Mouse (Mus musculus): Measurements from ENCODE around the gene Mbd3l2.
A peak's percentile ranks its signal among the peaks of the same experiment; 100 is the strongest.
"Not testable (repeated sequence)": the region's sequence is repeated elsewhere in the genome, so short reads cannot be mapped to it uniquely, and the experiment has no call there.

Gene Mbd3l2

DNA sequence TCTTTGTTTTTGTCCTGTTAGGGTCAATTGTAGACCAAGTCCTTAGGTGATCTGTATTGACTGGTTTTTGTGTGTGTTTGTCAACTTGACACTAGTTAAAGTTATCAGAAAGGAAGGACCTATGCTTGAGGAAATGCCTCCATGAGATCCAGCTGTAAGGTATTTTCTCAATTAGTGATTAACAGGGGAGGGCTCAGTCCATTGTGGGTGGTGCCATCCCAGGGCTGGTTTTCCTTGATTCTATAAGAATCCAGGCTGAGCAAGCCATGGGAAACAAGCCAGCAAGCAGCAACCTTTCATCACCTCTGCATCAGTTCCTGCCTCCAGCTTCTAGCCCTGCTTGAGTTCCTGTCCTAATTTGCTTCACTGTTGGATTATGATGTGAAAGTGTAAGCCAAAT lies at the start of gene Mbd3l2:
Mbd3l2 (plus strand) TSS at position 301 of the 400 bp plus-strand sequence.
- no peak for DNase-seq (ENCODE audit: low spot score)

DNA sequence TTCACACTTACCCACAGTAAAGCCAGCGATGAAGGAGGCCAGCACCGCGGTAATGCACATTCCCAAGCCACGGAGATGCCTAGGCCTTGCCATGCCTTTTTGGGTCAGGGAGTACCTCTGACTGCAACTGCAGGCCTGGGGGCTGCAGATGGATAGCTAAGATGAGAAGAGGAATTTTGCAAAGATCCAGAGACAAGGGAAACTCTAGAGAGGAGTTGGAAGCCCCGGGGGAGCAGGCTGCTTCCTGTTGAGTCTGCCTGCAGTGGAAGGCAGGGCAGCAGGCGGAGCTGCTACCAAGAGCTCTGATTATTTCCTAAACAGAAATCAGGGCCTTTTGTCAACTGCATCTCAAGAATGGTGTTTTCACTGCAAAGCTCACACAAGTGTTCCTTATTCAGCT lies 44.7 kb upstream of the Mbd3l2 start:
- no peak for DNase-seq (ENCODE audit: low spot score)

DNA sequence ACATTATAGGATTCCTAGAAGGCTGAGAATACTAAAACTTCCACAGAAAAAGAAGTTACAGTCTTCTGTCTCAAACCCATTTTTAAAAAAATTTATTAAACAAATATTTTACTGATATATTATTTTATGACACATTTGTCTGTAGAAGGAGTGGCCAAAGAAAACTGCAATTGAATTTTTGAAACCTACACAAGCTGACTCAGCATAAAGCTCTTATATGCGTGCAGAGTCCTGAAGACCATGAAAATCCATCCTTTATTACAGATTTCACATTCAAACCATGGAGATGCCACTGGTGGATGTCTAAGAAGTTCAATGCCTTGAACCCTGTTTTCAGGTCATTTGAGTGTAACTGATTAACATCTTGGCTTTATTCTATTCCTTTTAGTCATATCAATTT lies 30.8 kb upstream of the Mbd3l2 start:
- no peak for DNase-seq (ENCODE audit: low spot score)

DNA sequence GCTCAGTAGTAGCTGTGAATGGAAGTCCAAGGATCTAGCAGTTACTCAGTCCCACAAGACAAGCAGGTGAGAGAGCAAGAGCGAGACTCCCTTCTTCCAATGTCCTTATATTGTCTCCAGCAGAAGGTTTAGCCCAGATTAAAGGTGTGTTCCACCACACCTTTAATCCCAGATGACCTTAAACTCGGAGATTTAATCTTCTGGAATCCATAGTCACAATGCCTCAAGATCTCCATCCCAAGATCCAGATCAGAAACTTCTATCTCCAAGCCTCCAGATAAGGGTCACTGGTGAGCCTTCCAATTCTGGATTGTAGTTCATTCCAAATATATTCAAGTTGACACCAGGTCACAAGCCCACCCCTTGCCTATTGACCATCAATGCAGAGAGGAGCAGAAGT lies 27.6 kb upstream of the Mbd3l2 start, which contains the start of gene Naalad2:
Naalad2 (minus strand) TSS at position 101 of the 400 bp plus-strand sequence.
- DNase-seq (ENCODE audit: low spot score): not testable (repeated sequence)

DNA sequence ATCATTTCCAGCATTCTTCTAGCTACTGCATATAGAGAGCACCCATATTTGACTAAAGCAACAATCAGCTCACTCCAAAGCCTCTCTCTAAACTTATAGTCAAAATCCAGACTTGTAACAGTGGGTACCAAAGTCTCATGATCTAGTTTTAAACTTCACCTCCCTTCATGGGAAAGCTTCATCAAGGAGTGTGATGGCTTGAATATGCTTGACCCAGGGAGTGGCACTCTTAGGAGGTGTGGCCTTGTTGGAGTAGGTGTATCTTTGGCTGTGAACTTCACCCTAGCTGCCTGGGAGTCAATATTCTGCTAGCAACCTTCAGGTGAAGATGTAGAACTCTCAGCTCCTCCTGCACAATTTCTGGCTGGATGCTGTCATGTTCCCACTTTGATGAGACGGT lies 26.3 kb upstream of the Mbd3l2 start, which contains the start of gene Ubtfl1:
Ubtfl1 (plus strand) TSS at position 301 of the 400 bp plus-strand sequence.
- no peak for DNase-seq (ENCODE audit: low spot score)

DNA sequence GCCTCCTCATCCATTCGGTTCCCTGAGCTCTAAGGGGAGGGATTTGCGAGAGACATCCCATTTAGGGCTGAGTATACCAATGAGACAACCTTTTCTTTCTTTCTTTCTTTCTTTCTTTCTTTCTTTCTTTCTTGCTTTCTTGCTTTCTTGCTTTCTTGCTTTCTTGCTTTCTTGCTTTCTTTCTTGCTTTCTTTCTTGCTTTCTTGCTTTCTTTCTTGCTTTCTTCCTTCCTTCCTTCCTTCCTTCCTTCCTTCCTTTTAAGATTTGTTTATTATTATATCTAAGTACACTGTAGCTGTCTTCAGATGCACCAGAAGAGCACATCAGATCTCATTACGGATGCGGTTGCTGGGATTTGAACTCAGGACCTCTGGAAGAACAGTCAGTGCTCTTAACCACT lies 18.1 kb upstream of the Mbd3l2 start:
- not testable (repeated sequence) for DNase-seq (ENCODE audit: low spot score)

DNA sequence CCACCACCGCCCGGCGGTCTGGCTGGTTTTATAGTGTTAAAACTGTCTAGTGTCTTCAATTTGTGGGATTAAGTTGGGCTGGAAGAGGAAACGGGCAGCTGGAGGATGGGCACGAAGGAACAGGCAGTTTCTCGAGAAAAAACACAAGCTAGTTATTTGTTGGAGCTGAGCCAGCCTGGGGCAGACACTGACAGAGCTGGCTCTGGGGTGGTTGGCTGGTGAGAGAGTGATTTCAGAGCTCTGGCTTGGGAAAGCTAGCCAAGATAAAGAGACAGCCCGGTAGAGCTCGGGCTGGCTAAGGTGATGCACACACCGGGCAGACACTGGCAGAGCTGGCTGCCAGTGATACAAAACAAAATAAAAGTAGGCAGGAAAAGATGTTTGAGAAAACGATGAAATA lies 1.2 kb downstream of the Mbd3l2 start:
- DNase-seq (ENCODE audit: low spot score): no peak

DNA sequence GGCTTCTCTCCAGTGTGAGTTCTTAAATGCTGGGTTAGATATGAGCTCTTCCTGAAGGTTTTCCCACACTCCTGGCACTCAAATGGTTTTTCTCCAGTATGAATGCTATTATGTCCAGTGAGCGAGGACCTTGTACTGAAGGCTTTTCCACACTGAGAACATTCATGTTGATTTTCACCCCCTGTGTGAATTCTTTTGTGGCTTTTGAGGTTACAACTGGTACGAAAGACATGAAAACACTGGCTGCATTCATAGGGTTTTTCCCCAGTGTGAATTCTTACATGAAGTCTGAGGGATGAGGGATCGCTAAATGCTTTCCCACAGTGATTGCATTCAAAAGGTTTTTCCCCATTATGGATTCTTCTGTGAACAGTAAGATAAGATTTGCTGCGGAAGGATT lies 26.1 kb downstream of the Mbd3l2 start:
- no peak for DNase-seq (ENCODE audit: low spot score)

DNA sequence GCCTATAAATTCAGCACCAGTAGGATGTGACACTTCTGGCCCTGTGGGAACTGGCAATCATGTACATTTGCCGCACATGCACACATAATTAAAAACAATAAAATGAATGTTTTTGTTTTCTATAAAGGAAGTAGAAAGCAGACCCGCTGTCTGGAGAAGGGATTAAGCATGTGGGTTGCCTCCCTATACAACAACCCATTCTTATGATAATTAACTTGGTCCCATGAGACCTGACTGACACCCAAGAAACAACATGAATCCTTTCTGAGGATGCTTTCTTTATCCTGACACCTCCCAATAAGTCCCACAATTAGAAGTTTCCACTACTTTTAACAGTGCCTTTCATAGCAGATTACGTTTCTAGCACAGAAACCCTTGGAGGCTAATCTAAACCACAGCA lies 36.9 kb downstream of the Mbd3l2 start:
- no peak for DNase-seq (ENCODE audit: low spot score)

DNA sequence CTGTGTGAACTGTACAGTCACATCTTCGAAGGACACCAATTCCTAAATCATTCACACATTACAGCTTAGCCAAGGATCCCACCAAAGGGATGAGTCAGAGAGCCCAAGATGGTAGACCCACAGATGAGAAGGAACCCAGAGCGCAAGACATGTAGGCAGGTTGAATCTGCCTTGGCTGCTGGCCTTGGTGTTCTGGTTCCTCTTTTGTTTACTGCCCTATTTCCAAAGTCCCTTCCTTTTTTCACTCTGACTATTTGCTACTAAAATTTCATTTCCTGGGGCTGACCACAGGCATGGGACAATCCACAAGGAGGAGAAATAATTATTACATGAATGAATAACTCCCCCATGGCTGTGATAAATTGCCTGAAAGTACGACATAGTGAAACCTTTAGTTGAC lies 37.6 kb downstream of the Mbd3l2 start:
- DNase-seq (ENCODE audit: low spot score): no peak

DNA sequence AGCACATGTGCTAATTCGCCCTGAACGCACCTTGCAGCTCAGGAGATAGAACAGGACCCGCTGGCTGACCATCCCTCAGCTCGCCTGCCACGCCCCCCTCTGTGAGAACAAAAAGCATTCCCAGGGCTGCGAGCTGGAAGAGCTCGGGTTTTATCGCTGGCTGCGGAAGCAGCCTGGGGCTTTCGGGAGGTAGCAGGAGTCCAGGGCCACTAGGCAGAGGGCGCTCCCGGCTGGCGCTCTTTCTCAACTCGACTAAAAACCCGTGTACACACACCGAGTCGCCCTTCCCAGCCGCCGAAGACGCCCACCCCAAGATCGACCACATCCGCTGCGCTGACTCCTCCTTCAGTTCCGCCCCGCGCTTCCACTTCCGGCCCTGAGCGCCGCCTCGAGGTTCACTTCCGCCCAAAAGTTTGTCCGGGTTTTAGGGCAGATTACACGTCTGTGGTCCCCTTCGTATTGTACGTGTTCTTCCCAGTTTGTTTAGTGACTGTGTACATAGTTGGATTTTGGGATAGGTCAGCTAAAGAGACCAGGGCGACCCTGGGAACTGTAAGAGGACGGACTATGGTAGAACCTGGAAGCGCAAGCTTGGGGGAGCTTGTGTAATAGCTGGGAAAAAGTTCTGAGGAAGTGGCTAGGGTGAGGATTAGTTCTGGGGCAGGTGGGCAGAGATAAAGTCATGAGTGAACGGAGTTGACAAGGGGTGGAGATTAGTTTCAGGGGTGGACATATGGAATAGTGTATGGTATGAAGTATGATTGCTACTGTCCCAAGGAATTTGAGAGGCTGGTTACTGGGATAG lies 43.1 kb downstream of the Mbd3l2 start:
- DNase-seq (ENCODE audit: low spot score): peak; percentile 50

DNA sequence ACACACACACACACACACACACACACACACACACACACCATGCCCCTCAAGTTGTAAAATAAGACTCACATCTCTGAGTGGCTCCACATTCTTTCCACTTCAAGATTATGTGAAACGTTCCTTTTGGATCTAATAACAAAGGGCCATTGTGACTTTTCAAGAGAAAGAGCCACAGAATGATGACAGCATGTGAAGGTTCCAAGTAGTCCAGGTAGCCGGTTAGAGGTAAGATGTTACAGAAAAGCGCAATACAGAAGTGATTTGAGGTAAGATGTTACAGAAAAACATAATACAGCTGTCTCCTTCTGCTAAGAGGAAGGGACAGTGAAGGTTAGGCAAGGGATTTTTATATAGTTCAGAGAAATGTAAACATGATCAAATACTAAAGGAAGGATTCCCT lies 47.7 kb downstream of the Mbd3l2 start, which contains the start of the genes Zfp558 and Mbd3l1:
Zfp558 (minus strand) TSS at position 101 of the 400 bp plus-strand sequence.
Mbd3l1 (plus strand) TSS at position 192 of the 400 bp plus-strand sequence.
- DNase-seq (ENCODE audit: low spot score): no peak

All from spleen, adult 12 weeks (tissue).